Mouse (Mus musculus): Measurements from ENCODE around the gene Rnf150. TPM values are rescaled to one million over a fixed set of nuclear protein-coding genes. Genes with fewer than 3 reads are reported as not detected.

The Rnf150 gene
- polyA plus RNA-seq, 1 experiment from 2014 or later, result 1.7 TPM

- Histone ChIP-seq H3K27me3 (ENCODE audit: control insufficient read depth, insufficient read depth, low read length) (no peaks in the 10 kb centered on the region), H3K4me3 (ENCODE audit: low read depth, low read length) (no peak overlapping the region), H3K9ac (ENCODE audit: low read length) (no peak overlapping the region), H3K4me2 (ENCODE audit: low read depth) (no peak overlapping the region), H3K4me1 (ENCODE audit: control insufficient read depth, insufficient read depth, low read length) (no peaks in the 10 kb centered on the region), H3K9me3 (ENCODE audit: control insufficient read depth, low read length) (no peaks in the 10 kb centered on the region), H3K27ac (ENCODE audit: low read depth, low read length) (no peak overlapping the region), H3K36me3 (ENCODE audit: control insufficient read depth, insufficient read depth, low read length) (no peaks in the 10 kb centered on the region)
- ATAC-seq (ENCODE audit: insufficient read depth, low FRiP score, low TSS enrichment) (no peak), DNase-seq (ENCODE audit: low spot score) (no peak)
- WGBS, result 71% methylated on average over 8 of the region's 8 CpGs
These were observed 195.8 kb downstream of the Rnf150 start for GRCm38 (mm10) chr8:83058951-83059350.

DNA sequence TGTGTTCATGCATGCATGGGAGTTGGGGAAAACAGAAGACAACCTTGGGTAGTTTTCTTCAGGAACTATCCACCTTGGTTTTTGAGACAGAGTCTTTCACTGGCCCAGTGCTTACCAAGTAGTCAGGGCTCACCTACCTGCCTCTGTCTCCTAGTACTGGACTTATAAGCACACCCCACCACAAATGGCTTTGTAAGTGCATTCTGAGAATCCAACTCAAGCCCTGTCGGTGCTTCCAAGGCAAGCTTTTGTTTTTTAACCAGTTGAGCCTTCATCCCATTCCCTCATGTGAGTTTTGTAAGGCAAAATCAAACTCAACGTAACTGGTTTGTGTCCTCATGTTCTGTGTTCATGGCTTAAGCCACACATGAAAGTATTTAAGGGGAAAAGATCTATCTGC lies 196.9 kb downstream of the Rnf150 start:
- WGBS, result 93% methylated on average over 2 of the region's 2 CpGs
- Histone ChIP-seq H3K9ac (ENCODE audit: low read length) (no peak overlapping the region), H3K27ac (ENCODE audit: low read depth, low read length) (no peak overlapping the region), H3K27me3 (ENCODE audit: control insufficient read depth, insufficient read depth, low read length) (no peaks in the 10 kb centered on the region), H3K4me1 (ENCODE audit: control insufficient read depth, insufficient read depth, low read length) (no peaks in the 10 kb centered on the region), H3K36me3 (ENCODE audit: control insufficient read depth, insufficient read depth, low read length) (no peaks in the 10 kb centered on the region), H3K4me3 (ENCODE audit: low read depth, low read length) (no peak overlapping the region), H3K4me2 (ENCODE audit: low read depth) (no peak overlapping the region), H3K9me3 (ENCODE audit: control insufficient read depth, low read length) (no peaks in the 10 kb centered on the region)
- DNase-seq (ENCODE audit: low spot score) (no peak), ATAC-seq (ENCODE audit: insufficient read depth, low FRiP score, low TSS enrichment) (no peak)

- WGBS, result 70% methylated on average over 5 of the region's 5 CpGs
- no peak overlapping the region for H3K4me2 ChIP-seq (ENCODE audit: low read depth)
- no peaks in the 10 kb centered on the region for H3K4me1 ChIP-seq (ENCODE audit: control insufficient read depth, insufficient read depth, low read length)
- H3K27ac ChIP-seq (ENCODE audit: low read depth, low read length), result no peak overlapping the region
- H3K4me3 ChIP-seq (ENCODE audit: low read depth, low read length), result no peak overlapping the region
- no peak overlapping the region for H3K9ac ChIP-seq (ENCODE audit: low read length)
- no peaks in the 10 kb centered on the region for H3K9me3 ChIP-seq (ENCODE audit: control insufficient read depth, low read length)
- no peaks in the 10 kb centered on the region for H3K27me3 ChIP-seq (ENCODE audit: control insufficient read depth, insufficient read depth, low read length)
- DNase-seq (ENCODE audit: low spot score) (no peak), ATAC-seq (ENCODE audit: insufficient read depth, low FRiP score, low TSS enrichment) (no peak)
- H3K36me3 ChIP-seq (ENCODE audit: control insufficient read depth, insufficient read depth, low read length), result no peaks in the 10 kb centered on the region
These were observed 198.1 kb downstream of the Rnf150 start for GRCm38 (mm10) chr8:83061257-83061656.

- no peak overlapping the region for H3K4me3 ChIP-seq (ENCODE audit: low read depth, low read length)
- H3K27ac ChIP-seq (ENCODE audit: low read depth, low read length), result no peak overlapping the region
- no peak overlapping the region for H3K9ac ChIP-seq (ENCODE audit: low read length)
- no peaks in the 10 kb centered on the region for H3K36me3 ChIP-seq (ENCODE audit: control insufficient read depth, insufficient read depth, low read length)
- ATAC-seq (ENCODE audit: insufficient read depth, low FRiP score, low TSS enrichment) (no peak), DNase-seq (ENCODE audit: low spot score) (no peak)
- no peaks in the 10 kb centered on the region for H3K4me1 ChIP-seq (ENCODE audit: control insufficient read depth, insufficient read depth, low read length)
- H3K9me3 ChIP-seq (ENCODE audit: control insufficient read depth, low read length), result no peaks in the 10 kb centered on the region
- WGBS, result 80% methylated on average over 3 of the region's 3 CpGs
- H3K4me2 ChIP-seq (ENCODE audit: low read depth), result no peak overlapping the region
- H3K27me3 ChIP-seq (ENCODE audit: control insufficient read depth, insufficient read depth, low read length), result no peaks in the 10 kb centered on the region
These were observed 198.7 kb downstream of the Rnf150 start for GRCm38 (mm10) chr8:83061873-83062272.

DNA sequence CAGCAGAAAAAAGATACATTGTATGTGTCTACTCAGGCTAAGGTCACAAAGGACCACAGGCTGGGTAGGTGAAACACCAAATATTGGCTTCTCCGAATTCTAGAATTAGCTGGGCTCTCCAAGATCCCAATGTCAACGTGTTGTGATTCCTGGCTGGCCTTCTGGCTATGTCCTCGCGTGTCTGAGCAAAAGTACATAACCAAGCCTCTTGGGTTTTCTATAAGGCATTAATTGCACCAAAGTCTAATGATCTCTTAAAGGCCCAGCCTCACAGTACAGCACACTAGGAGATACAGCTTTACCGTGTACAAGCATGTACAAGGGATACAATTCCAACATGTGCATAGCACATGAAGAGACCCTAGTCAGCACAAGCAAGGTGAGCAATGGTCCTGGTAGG lies 199.1 kb downstream of the Rnf150 start:
- no peak for DNase-seq (ENCODE audit: low spot score)
- H3K4me1 ChIP-seq (ENCODE audit: control insufficient read depth, insufficient read depth, low read length), result no peaks in the 10 kb centered on the region
- no peaks in the 10 kb centered on the region for H3K9me3 ChIP-seq (ENCODE audit: control insufficient read depth, low read length)
- no peaks in the 10 kb centered on the region for H3K27me3 ChIP-seq (ENCODE audit: control insufficient read depth, insufficient read depth, low read length)
- no peak overlapping the region for H3K4me2 ChIP-seq (ENCODE audit: low read depth)
- WGBS, result 92% methylated on average over 5 of the region's 5 CpGs
- H3K36me3 ChIP-seq (ENCODE audit: control insufficient read depth, insufficient read depth, low read length), result no peaks in the 10 kb centered on the region
- ATAC-seq (ENCODE audit: insufficient read depth, low FRiP score, low TSS enrichment), result no peak
- no peak overlapping the region for H3K4me3 ChIP-seq (ENCODE audit: low read depth, low read length)
- H3K27ac ChIP-seq (ENCODE audit: low read depth, low read length), result no peak overlapping the region
- no peak overlapping the region for H3K9ac ChIP-seq (ENCODE audit: low read length)

- no peak for ATAC-seq (ENCODE audit: insufficient read depth, low FRiP score, low TSS enrichment)
- no peaks in the 10 kb centered on the region for H3K36me3 ChIP-seq (ENCODE audit: control insufficient read depth, insufficient read depth, low read length)
- H3K9ac ChIP-seq (ENCODE audit: low read length), result no peak overlapping the region
- H3K27ac ChIP-seq (ENCODE audit: low read depth, low read length), result no peak overlapping the region
- WGBS, result 90% methylated on average over 6 of the region's 6 CpGs
- H3K27me3 ChIP-seq (ENCODE audit: control insufficient read depth, insufficient read depth, low read length), result no peaks in the 10 kb centered on the region
- no peaks in the 10 kb centered on the region for H3K9me3 ChIP-seq (ENCODE audit: control insufficient read depth, low read length)
- H3K4me2 ChIP-seq (ENCODE audit: low read depth), result no peak overlapping the region
- H3K4me1 ChIP-seq (ENCODE audit: control insufficient read depth, insufficient read depth, low read length), result no peaks in the 10 kb centered on the region
- no peak overlapping the region for H3K4me3 ChIP-seq (ENCODE audit: low read depth, low read length)
- DNase-seq (ENCODE audit: low spot score), result no peak
These were observed 200.9 kb downstream of the Rnf150 start for GRCm38 (mm10) chr8:83064096-83064495.

GRCm38 (mm10) chr8:83066076-83066475 lies 202.9 kb downstream of the Rnf150 start:
- no peak overlapping the region for H3K27ac ChIP-seq (ENCODE audit: low read depth, low read length)
- no peak for ATAC-seq (ENCODE audit: insufficient read depth, low FRiP score, low TSS enrichment)
- H3K4me3 ChIP-seq (ENCODE audit: low read depth, low read length), result no peak overlapping the region
- H3K27me3 ChIP-seq (ENCODE audit: control insufficient read depth, insufficient read depth, low read length), result no peaks in the 10 kb centered on the region
- H3K4me1 ChIP-seq (ENCODE audit: control insufficient read depth, insufficient read depth, low read length), result no peaks in the 10 kb centered on the region
- WGBS, result 89% methylated on average over 6 of the region's 6 CpGs
- no peak for DNase-seq (ENCODE audit: low spot score)
- no peak overlapping the region for H3K9ac ChIP-seq (ENCODE audit: low read length)
- H3K9me3 ChIP-seq (ENCODE audit: control insufficient read depth, low read length), result no peaks in the 10 kb centered on the region
- no peaks in the 10 kb centered on the region for H3K36me3 ChIP-seq (ENCODE audit: control insufficient read depth, insufficient read depth, low read length)
- H3K4me2 ChIP-seq (ENCODE audit: low read depth), result no peak overlapping the region

GRCm38 (mm10) chr8:83066846-83067245 lies 203.7 kb downstream of the Rnf150 start:
- Histone ChIP-seq H3K4me2 (ENCODE audit: low read depth) (no peak overlapping the region), H3K27me3 (ENCODE audit: control insufficient read depth, insufficient read depth, low read length) (no peaks in the 10 kb centered on the region), H3K27ac (ENCODE audit: low read depth, low read length) (no peak overlapping the region), H3K4me1 (ENCODE audit: control insufficient read depth, insufficient read depth, low read length) (no peaks in the 10 kb centered on the region), H3K36me3 (ENCODE audit: control insufficient read depth, insufficient read depth, low read length) (no peaks in the 10 kb centered on the region), H3K9me3 (ENCODE audit: control insufficient read depth, low read length) (no peaks in the 10 kb centered on the region), H3K9ac (ENCODE audit: low read length) (no peak overlapping the region), H3K4me3 (ENCODE audit: low read depth, low read length) (no peak overlapping the region)
- no peak for ATAC-seq (ENCODE audit: insufficient read depth, low FRiP score, low TSS enrichment)
- WGBS, result 88% methylated on average over 3 of the region's 3 CpGs
- no peak for DNase-seq (ENCODE audit: low spot score)

GRCm38 (mm10) chr8:83067906-83068305 lies 204.8 kb downstream of the Rnf150 start:
- no peak for ATAC-seq (ENCODE audit: insufficient read depth, low FRiP score, low TSS enrichment)
- WGBS, result 80% methylated on average over 7 of the region's 7 CpGs

More at GRCm38 (mm10) chr8:83067906-83068305, 204.8 kb downstream of the Rnf150 start:
- no peak overlapping the region for H3K27ac ChIP-seq (ENCODE audit: low read depth, low read length)
- H3K36me3 ChIP-seq (ENCODE audit: control insufficient read depth, insufficient read depth, low read length), result no peaks in the 10 kb centered on the region
- DNase-seq (ENCODE audit: low spot score), result no peak
- no peaks in the 10 kb centered on the region for H3K4me1 ChIP-seq (ENCODE audit: control insufficient read depth, insufficient read depth, low read length)
- H3K4me3 ChIP-seq (ENCODE audit: low read depth, low read length), result no peak overlapping the region
- H3K9ac ChIP-seq (ENCODE audit: low read length), result no peak overlapping the region
- no peaks in the 10 kb centered on the region for H3K27me3 ChIP-seq (ENCODE audit: control insufficient read depth, insufficient read depth, low read length)
- no peaks in the 10 kb centered on the region for H3K9me3 ChIP-seq (ENCODE audit: control insufficient read depth, low read length)
- no peak overlapping the region for H3K4me2 ChIP-seq (ENCODE audit: low read depth)
